Comparison of ENCODE assay signal across 9 mouse cellular contexts in genomic region chr17:36315689-36316253, GRCm38 (mm10). TPM values are rescaled to one million over a fixed set of nuclear protein-coding genes. Genes with fewer than 3 reads are reported as not detected.
A peak's percentile ranks its signal among the peaks of the same experiment; 100 is the strongest.
DNase-seq lines count a peak whose midpoint lies in the region; ATAC-seq lines count a peak whose summit lies in the region.
"Had no signal": no experiment of that assay in that cellular context is flagged by ENCODE, and none has a peak within 500 bp of the region (broad histone marks: within the 10 kb centered on the region; RNA-seq: fewer than 3 reads in every experiment).

No protein-coding gene starts in this region.

- peak overlapping the region; percentile 61 for H3K9ac ChIP-seq in neural tube, embryonic 11.5 days (ENCODE audit: low read length)
- H3K9ac ChIP-seq in limb, embryonic 13.5 days = peak overlapping the region; percentile 59
- H3K9ac ChIP-seq in stomach, embryonic 14.5 days (replicated peaks; ENCODE audit: low read depth, low read length) = no peak overlapping the region

- H3K27ac ChIP-seq in neural tube, embryonic 11.5 days (ENCODE audit: low read depth, low read length) = no peak overlapping the region
- H3K27ac ChIP-seq in limb, embryonic 13.5 days = no peak overlapping the region
- H3K27ac ChIP-seq in stomach, embryonic 14.5 days (ENCODE audit: low read length) = no peak overlapping the region

- peak overlapping the region; percentile 53 for H3K4me3 ChIP-seq in neural tube, embryonic 11.5 days (ENCODE audit: low read depth, low read length)
- peak overlapping the region; percentile 54 for H3K4me3 ChIP-seq in limb, embryonic 13.5 days
- H3K4me3 ChIP-seq in stomach, embryonic 14.5 days (ENCODE audit: low read depth, low read length) = peak overlapping the region; percentile 53

- no peaks in the 10 kb centered on the region for H3K9me3 ChIP-seq in neural tube, embryonic 11.5 days (ENCODE audit: control insufficient read depth, low read length)
- no peaks in the 10 kb centered on the region for H3K9me3 ChIP-seq in limb, embryonic 13.5 days
- no peaks in the 10 kb centered on the region for H3K9me3 ChIP-seq in stomach, embryonic 14.5 days (ENCODE audit: control insufficient read depth, low read depth, low read length)

- 25% methylated on average over 5 of the region's 5 CpGs for WGBS in neural tube, embryonic 11.5 days
- WGBS in limb, embryonic 13.5 days = 12% methylated on average over 5 of the region's 5 CpGs
- WGBS in stomach, embryonic 14.5 days = 32% methylated on average over 5 of the region's 5 CpGs

- H3K36me3 ChIP-seq in neural tube, embryonic 11.5 days (ENCODE audit: control insufficient read depth, insufficient read depth, low read length) = no peaks in the 10 kb centered on the region
- H3K36me3 ChIP-seq in limb, embryonic 13.5 days = no peaks in the 10 kb centered on the region
- no peaks in the 10 kb centered on the region for H3K36me3 ChIP-seq in stomach, embryonic 14.5 days (ENCODE audit: control insufficient read depth, insufficient read depth, low read length)

- H3K4me1 ChIP-seq in neural tube, embryonic 11.5 days (ENCODE audit: control insufficient read depth, insufficient read depth, low read length) = no peaks in the 10 kb centered on the region
- H3K4me1 ChIP-seq in limb, embryonic 13.5 days = 0 out of 2 replicates have a peak, but pooled peaks cover 5% of the 10 kb centered on the region
- no peaks in the 10 kb centered on the region for H3K4me1 ChIP-seq in stomach, embryonic 14.5 days (ENCODE audit: control insufficient read depth, insufficient read depth, low read length)

- DNase-seq in frontal cortex, postnatal 25 days (ENCODE audit: low spot score in 2 of 2) = no peak
- DNase-seq in neural tube, embryonic 11.5 days (ENCODE audit: low spot score) = no peak
- no peak for DNase-seq in neural tube, embryonic 10.5 days (ENCODE audit: extremely low spot score, low spot score)
- no peak for DNase-seq in yolk sac, embryonic 10.5 days (ENCODE audit: low spot score)
- no peak for DNase-seq in thymus, postnatal 36 days

- ATAC-seq in frontal cortex, adult (ENCODE audit: low TSS enrichment) = 0 out of 2 replicates have a peak, but pooled peaks have one; percentile 7
- ATAC-seq in neural tube, embryonic 11.5 days (ENCODE audit: insufficient read depth, low FRiP score, low TSS enrichment) = 0 out of 2 replicates have a peak, but pooled peaks have one; percentile 4
- ATAC-seq in limb, embryonic 13.5 days (ENCODE audit: low FRiP score, low read depth) = no peak
- no peak for ATAC-seq in stomach, embryonic 14.5 days (ENCODE audit: insufficient number of reproducible peaks, insufficient read depth, low FRiP score, low read depth)

- peak overlapping the region; percentile 70 for H3K4me2 ChIP-seq in neural tube, embryonic 11.5 days (ENCODE audit: low read depth)
- peak overlapping the region; percentile 66 for H3K4me2 ChIP-seq in limb, embryonic 13.5 days (replicated peaks)
- H3K4me2 ChIP-seq in stomach, embryonic 14.5 days (replicated peaks; ENCODE audit: low read depth, low read length) = peak overlapping the region; percentile 80

- H3K27me3 ChIP-seq in neural tube, embryonic 11.5 days (ENCODE audit: control insufficient read depth, insufficient read depth, low read length) = no peaks in the 10 kb centered on the region
- H3K27me3 ChIP-seq in limb, embryonic 13.5 days = no peaks in the 10 kb centered on the region
- no peaks in the 10 kb centered on the region for H3K27me3 ChIP-seq in stomach, embryonic 14.5 days (ENCODE audit: control insufficient read depth, insufficient read depth, low read length)

RNA-seq across cellular contexts. Expression of gene H2-M10.1, which starts 10.2 kb away (rescaled TPM):
- not detected in 2 replicates for polyA plus RNA-seq in neural tube, embryonic 11.5 days (2014; fragmentation: Nextera tagmentation; extraction: Ambion mirVana)
- not detected in 2 replicates for polyA plus RNA-seq in limb, embryonic 13.5 days (2015; fragmentation: Nextera tagmentation; extraction: Ambion mirVana)
- polyA plus RNA-seq in stomach, embryonic 14.5 days (2014; fragmentation: Nextera tagmentation; extraction: Ambion mirVana) = not detected in 2 replicates
- polyA plus RNA-seq: brain, embryonic 14.5 days had no signal

RNA-seq across cellular contexts. Expression of gene H2-M10.2, which starts 29.5 kb away (rescaled TPM):
- not detected in 2 replicates for polyA plus RNA-seq in neural tube, embryonic 11.5 days (2014; fragmentation: Nextera tagmentation; extraction: Ambion mirVana)
- polyA plus RNA-seq in limb, embryonic 13.5 days (2015; fragmentation: Nextera tagmentation; extraction: Ambion mirVana) = 0.31 TPM in 1 of 2 replicates, not detected in the other
- 0.22 and 0.30 TPM in 2 replicates for polyA plus RNA-seq in stomach, embryonic 14.5 days (2014; fragmentation: Nextera tagmentation; extraction: Ambion mirVana)
- polyA plus RNA-seq: brain, embryonic 14.5 days had no signal

RNA-seq across cellular contexts. Expression of gene Trim39, which starts 43.7 kb away (rescaled TPM):
- polyA plus RNA-seq in neural tube, embryonic 11.5 days (2014; fragmentation: Nextera tagmentation; extraction: Ambion mirVana) = 18.0 and 19.8 TPM in 2 replicates
- polyA plus RNA-seq in limb, embryonic 13.5 days (2015; fragmentation: Nextera tagmentation; extraction: Ambion mirVana) = 22.0 and 23.1 TPM in 2 replicates
- 16.3 and 16.4 TPM in 2 replicates for polyA plus RNA-seq in stomach, embryonic 14.5 days (2014; fragmentation: Nextera tagmentation; extraction: Ambion mirVana)

RNA-seq across cellular contexts. Expression of gene H2-M10.3, which starts 52.4 kb away (rescaled TPM):
- not detected in 2 replicates for polyA plus RNA-seq in neural tube, embryonic 11.5 days (2014; fragmentation: Nextera tagmentation; extraction: Ambion mirVana)
- polyA plus RNA-seq in limb, embryonic 13.5 days (2015; fragmentation: Nextera tagmentation; extraction: Ambion mirVana) = not detected in 2 replicates
- not detected in 2 replicates for polyA plus RNA-seq in stomach, embryonic 14.5 days (2014; fragmentation: Nextera tagmentation; extraction: Ambion mirVana)
- polyA plus RNA-seq: brain, embryonic 14.5 days had no signal

RNA-seq across cellular contexts. Expression of gene Rpp21, which starts 57.9 kb away (rescaled TPM):
- polyA plus RNA-seq in neural tube, embryonic 11.5 days (2014; fragmentation: Nextera tagmentation; extraction: Ambion mirVana) = 86.5 and 87.2 TPM in 2 replicates
- 92.5 and 96.7 TPM in 2 replicates for polyA plus RNA-seq in limb, embryonic 13.5 days (2015; fragmentation: Nextera tagmentation; extraction: Ambion mirVana)
- polyA plus RNA-seq in stomach, embryonic 14.5 days (2014; fragmentation: Nextera tagmentation; extraction: Ambion mirVana) = 133 and 167 TPM in 2 replicates

Comparison
In these comparisons a context has a peak if more than half of its experiments do, and no peak if none do; other contexts are left out.
1. ATAC-seq: peak in frontal cortex, adult (single experiment) and neural tube, embryonic 11.5 days (single experiment); none in limb, embryonic 13.5 days (single experiment) and stomach, embryonic 14.5 days (single experiment).
2. Peak in every context shown above with its lines, with median percentiles within 50 percentile points of each other: H3K4me2 ChIP-seq and H3K4me3 ChIP-seq.